Mouse (Mus musculus) MEL (cell line): Measurements from ENCODE around the gene Dmac2. TPM values are rescaled to one million over a fixed set of nuclear protein-coding genes. Genes with fewer than 3 reads are reported as not detected.

ENCODE experiments used
- DNase-seq: peaks from one replicate; pipeline ENCODE4 v3.0.0; 2011; ENCODE audit warnings: low read depth, low spot score
- H3K27ac ChIP-seq: 2 replicates; pipeline ENCODE4 v1.5.1; 2012; ENCODE audit warnings: low read depth, mild to moderate bottlenecking, control low read depth, low read length, moderate library complexity; ENCODE audit not compliant: control insufficient read depth
- H3K27me3 ChIP-seq, 2 experiments: fragments of 150-350 bp in 1 of 2; sonication (generic) in 1 of 2; 2 replicates each; pipeline ENCODE4 v1.6.1; 2012; ENCODE audit warnings: low read length in 2 of 2, mild to moderate bottlenecking in 2 of 2, improper control_type of control experiment in 1 of 2, moderate library complexity in 1 of 2; ENCODE audit not compliant: insufficient read depth in 2 of 2, control insufficient read depth in 1 of 2
- H3K36me3 ChIP-seq, 2 experiments: 2 replicates each; pipeline ENCODE4 v1.6.1; 2012 to 2014; ENCODE audit warnings: low read length in 2 of 2, improper control_type of control experiment in 1 of 2, inconsistent platforms in 1 of 2, mild to moderate bottlenecking in 1 of 2; ENCODE audit not compliant: insufficient read depth in 2 of 2, control insufficient read depth in 1 of 2
- H3K4me1 ChIP-seq, 2 experiments: fragments of 150-350 bp in 1 of 2; sonication (generic) in 1 of 2; 2 replicates each; pipeline ENCODE4 v1.6.1; 2012; ENCODE audit warnings: low read length in 2 of 2, improper control_type of control experiment in 1 of 2, mild to moderate bottlenecking in 1 of 2; ENCODE audit not compliant: insufficient read depth in 2 of 2, control insufficient read depth in 1 of 2
- H3K4me3 ChIP-seq, 2 experiments: fragments of 150-350 bp in 1 of 2; sonication (generic) in 1 of 2; 2 replicates each; pipeline ENCODE4 v1.5.1; 2012; ENCODE audit warnings: low read depth in 2 of 2, low read length in 2 of 2, mild to moderate bottlenecking in 2 of 2, moderate library complexity in 2 of 2, control low read depth in 1 of 2, improper control_type of control experiment in 1 of 2; ENCODE audit not compliant: control insufficient read depth in 1 of 2, insufficient read depth in 1 of 2
- H3K79me2 ChIP-seq: 2 replicates; pipeline ENCODE4 v1.6.1; 2012; ENCODE audit warnings: mild to moderate bottlenecking, low read length, moderate library complexity; ENCODE audit not compliant: control insufficient read depth, poor library complexity, insufficient read depth
- H3K9ac ChIP-seq: 2 replicates; pipeline ENCODE4 v1.6.1; 2012; ENCODE audit warnings: low read depth, mild to moderate bottlenecking, control low read depth, low read length, moderate library complexity; ENCODE audit not compliant: control insufficient read depth, poor library complexity, severe bottlenecking
- H3K9me3 ChIP-seq: fragments of 150-350 bp; sonication (generic); replicated peaks from 2 replicates; pipeline ENCODE4 v1.6.1; 2012; ENCODE audit warnings: mild to moderate bottlenecking, low read length, improper control_type of control experiment, moderate library complexity; ENCODE audit not compliant: insufficient read depth
- BHLHE40 ChIP-seq: IDR thresholded peaks from 2 replicates; pipeline ENCODE4 v1.6.1; 2012; ENCODE audit warnings: low read depth, mild to moderate bottlenecking, inconsistent platforms, low read length, improper control_type of control experiment, borderline replicate concordance
- CHD1 ChIP-seq: IDR thresholded peaks from 2 replicates; pipeline ENCODE4 v1.6.1; 2012; ENCODE audit warnings: low read depth, mild to moderate bottlenecking, inconsistent platforms, low read length, improper control_type of control experiment
- E2F4 ChIP-seq: IDR thresholded peaks from 2 replicates; pipeline ENCODE4 v1.6.1; 2011; ENCODE audit warnings: low read depth, low read length, improper control_type of control experiment, borderline replicate concordance
- ELF1 ChIP-seq: IDR thresholded peaks from 2 replicates; pipeline ENCODE4 v1.6.1; 2014; ENCODE audit warnings: low read depth, mild to moderate bottlenecking, inconsistent platforms, low read length, improper control_type of control experiment, moderate library complexity
- EP300 ChIP-seq, 2 experiments: IDR thresholded peaks; 2 replicates each; pipeline ENCODE4 v1.6.1; 2011; ENCODE audit warnings: improper control_type of control experiment in 2 of 2, low read length in 2 of 2, low read depth in 1 of 2, mild to moderate bottlenecking in 1 of 2
- GATA1 ChIP-seq: IDR thresholded peaks from 2 replicates; pipeline ENCODE4 v1.6.1; 2011; ENCODE audit warnings: low read depth, low read length, improper control_type of control experiment
- JUND ChIP-seq: IDR thresholded peaks from 2 replicates; pipeline ENCODE4 v1.6.1; 2011; ENCODE audit warnings: low read depth, mild to moderate bottlenecking, improper control_type of control experiment, low read length
- KAT2A ChIP-seq: conservative IDR thresholded peaks from 2 replicates; pipeline ENCODE4 v1.6.1; 2012; ENCODE audit warnings: low read depth, low read length, improper control_type of control experiment, inconsistent platforms
- MAFK ChIP-seq: IDR thresholded peaks from 2 replicates; pipeline ENCODE4 v1.6.1; 2011; ENCODE audit warnings: low read depth, mild to moderate bottlenecking, low read length, improper control_type of control experiment, borderline replicate concordance
- MAX ChIP-seq: IDR thresholded peaks from 2 replicates; pipeline ENCODE4 v1.6.1; 2011; ENCODE audit warnings: low read length, improper control_type of control experiment
- MAZ ChIP-seq: IDR thresholded peaks from 2 replicates; pipeline ENCODE4 v1.6.1; 2012; ENCODE audit warnings: low read depth, mild to moderate bottlenecking, inconsistent platforms, low read length, improper control_type of control experiment
- MEF2A ChIP-seq: IDR thresholded peaks from 2 replicates; pipeline ENCODE4 v1.6.1; 2014; ENCODE audit warnings: low read depth, mild to moderate bottlenecking, inconsistent platforms, low read length, improper control_type of control experiment; ENCODE audit not compliant: poor library complexity, insufficient replicate concordance, severe bottlenecking; ENCODE audit errors: extremely low read depth
- MYB ChIP-seq: IDR thresholded peaks from 2 replicates; pipeline ENCODE4 v1.6.1; 2011; ENCODE audit warnings: mild to moderate bottlenecking, low read depth, low read length, improper control_type of control experiment
- NRF1 ChIP-seq: IDR thresholded peaks from 2 replicates; pipeline ENCODE4 v1.6.1; 2014; ENCODE audit warnings: low read depth, mild to moderate bottlenecking, inconsistent platforms, low read length, improper control_type of control experiment, moderate library complexity; ENCODE audit not compliant: poor library complexity, insufficient read depth, severe bottlenecking
- POLR2A ChIP-seq, 2 experiments: IDR thresholded peaks; 2 replicates each; pipeline ENCODE4 v1.6.1; 2011 to 2012; ENCODE audit warnings: low read length in 2 of 2, mild to moderate bottlenecking in 2 of 2, control low read depth in 1 of 2, improper control_type of control experiment in 1 of 2, low read depth in 1 of 2, moderate library complexity in 1 of 2; ENCODE audit not compliant: control insufficient read depth in 1 of 2, insufficient read depth in 1 of 2, poor library complexity in 1 of 2
- POLR2AphosphoS5 ChIP-seq: IDR thresholded peaks from 2 replicates; pipeline ENCODE4 v1.6.1; 2012; ENCODE audit warnings: low read depth, borderline replicate concordance, mild to moderate bottlenecking, inconsistent platforms, low read length, moderate library complexity, mixed read lengths
- SMC3 ChIP-seq: IDR thresholded peaks from 2 replicates; pipeline ENCODE4 v1.6.1; 2011; ENCODE audit warnings: low read depth, low read length, improper control_type of control experiment
- TBP ChIP-seq: IDR thresholded peaks from 2 replicates; pipeline ENCODE4 v1.8.0; 2011; ENCODE audit warnings: low read depth, low read length, improper control_type of control experiment
- TCF12 ChIP-seq: IDR thresholded peaks from 2 replicates; pipeline ENCODE4 v1.6.1; 2014; ENCODE audit warnings: low read depth, mild to moderate bottlenecking, inconsistent platforms, low read length, improper control_type of control experiment, moderate library complexity
- USF2 ChIP-seq, 2 experiments: IDR thresholded peaks; 2 replicates each; pipeline ENCODE4 v1.6.1; 2011 to 2012; ENCODE audit warnings: improper control_type of control experiment in 2 of 2, low read length in 2 of 2, borderline replicate concordance in 1 of 2, inconsistent platforms in 1 of 2, low read depth in 1 of 2, mild to moderate bottlenecking in 1 of 2; ENCODE audit not compliant: insufficient read depth in 1 of 2
- polyA plus RNA-seq, 2 experiments: library from polyadenylated mRNA; stranded (reverse) in 1 of 2; unstranded in 1 of 2; fragments of >175 nt in 1 of 2; fragments of >200 nt in 1 of 2; gene quantifications; 2 replicates each; pipeline versions ENCODE4 v1.2.1 to v1.2.4; 2012; ENCODE audit warnings: low replicate concordance in 2 of 2, low read depth in 1 of 2; ENCODE audit not compliant: insufficient read length in 2 of 2, insufficient read depth in 1 of 2, missing spikeins in 1 of 2
- total RNA-seq: library from RNA; depleted of rRNA; stranded (reverse); fragments of 300-350 nt; gene quantifications from 2 replicates; pipeline ENCODE4 v1.2.3, GENCODE M21; 2012

Dmac2 gene
- total and polyA plus RNA-seq, 3 experiments: 14.8 to 32.8 TPM; not detected in 1

- Histone ChIP-seq H3K79me2 (peaks cover 7% of the 10 kb centered on the region), H3K9me3 (no peaks in the 10 kb centered on the region), H3K9ac (no peak overlapping the region), H3K4me1 (0 out of 4 replicates have a peak, but pooled peaks cover 0 to 3% of the 10 kb centered on the region in 2 experiments), H3K27me3 (no peaks in the 10 kb centered on the region), H3K4me3 (no peak overlapping the region), H3K36me3 (peaks cover 4 to 6% of the 10 kb centered on the region in 2 experiments), H3K27ac (no peak overlapping the region)
- DNase-seq: no peak
- TF ChIP-seq TCF12: no peak
- TF ChIP-seq POLR2AphosphoS5: no peak
- no peak for TF ChIP-seq EP300 (IDR thresholded peaks at IDR 0.05; ENCODE audit: low read depth in 1 of 2, low read length in 2 of 2)
- TF ChIP-seq GATA1: no peak
- no peak for TF ChIP-seq MAZ
- TF ChIP-seq POLR2A (IDR thresholded peaks at IDR 0.05; ENCODE audit: control insufficient read depth in 1 of 2, insufficient read depth in 1 of 2, low read depth in 1 of 2, low read length in 2 of 2, poor library complexity in 1 of 2): 0 out of 4 replicates have a peak, but pooled peaks of 1 of the 2 experiments have one; percentile 10
Observed at GRCm38 (mm10) chr7:25666381-25666780, 47.2 kb downstream of the Dmac2 start.

DNA sequence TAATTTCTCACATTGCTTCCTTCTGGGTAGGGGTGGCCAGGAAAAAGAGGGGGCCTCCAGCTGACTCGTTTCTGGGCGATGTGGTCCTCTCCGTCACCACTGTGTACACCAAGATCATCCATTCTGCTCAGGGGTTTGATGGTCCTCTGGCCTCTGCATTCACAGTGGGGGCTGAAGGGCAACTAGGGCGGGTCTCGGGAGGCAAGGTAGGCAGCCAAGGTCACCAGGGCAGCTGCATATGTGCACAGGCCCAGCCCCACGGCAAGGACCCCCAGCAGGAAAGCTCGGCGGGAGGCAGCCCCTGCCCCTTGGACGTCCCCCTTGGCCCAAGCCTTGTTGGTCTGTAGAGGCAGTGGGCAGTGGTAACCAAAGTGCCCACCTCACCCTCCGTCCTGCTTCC lies 49.9 kb downstream of the Dmac2 start:
- TF ChIP-seq POLR2A (IDR thresholded peaks at IDR 0.05; ENCODE audit: control insufficient read depth in 1 of 2, insufficient read depth in 1 of 2, low read depth in 1 of 2, low read length in 2 of 2, poor library complexity in 1 of 2): no peak
- no peak for TF ChIP-seq MAFK
- no peak for TF ChIP-seq USF2 (IDR thresholded peaks at IDR 0.05; ENCODE audit: borderline replicate concordance in 1 of 2, insufficient read depth in 1 of 2, low read depth in 1 of 2, low read length in 2 of 2)
- TF ChIP-seq MYB: no peak
- TF ChIP-seq SMC3: no peak
- TF ChIP-seq E2F4: no peak
- no peak for TF ChIP-seq ELF1
- no peak for TF ChIP-seq CHD1
- H3K27me3 ChIP-seq: no peaks in the 10 kb centered on the region
- peaks cover 0 to 4% of the 10 kb centered on the region in 2 experiments; a peak in 3 of 4 replicates for H3K36me3 ChIP-seq
- no peak for DNase-seq
- no peaks in the 10 kb centered on the region for H3K9me3 ChIP-seq
- H3K4me3 ChIP-seq: no peak overlapping the region
- H3K9ac ChIP-seq: no peak overlapping the region
- no peaks in the 10 kb centered on the region for H3K79me2 ChIP-seq
- H3K27ac ChIP-seq: no peak overlapping the region
- H3K4me1 ChIP-seq: no peaks in the 10 kb centered on the region

- no peak for DNase-seq
- Histone ChIP-seq H3K27me3 (no peaks in the 10 kb centered on the region), H3K36me3 (peaks cover 0 to 4% of the 10 kb centered on the region in 2 experiments; a peak in 3 of 4 replicates), H3K79me2 (no peaks in the 10 kb centered on the region), H3K4me1 (0 out of 4 replicates have a peak, but pooled peaks cover 0 to under 1% of the 10 kb centered on the region in 2 experiments), H3K9me3 (no peaks in the 10 kb centered on the region), H3K27ac (no peak overlapping the region), H3K4me3 (no peak overlapping the region), H3K9ac (no peak overlapping the region)
- no peak for TF ChIP-seq GATA1
- no peak for TF ChIP-seq JUND
- no peak for TF ChIP-seq MEF2A
- TF ChIP-seq NRF1: no peak
- TF ChIP-seq E2F4: no peak
- TF ChIP-seq BHLHE40: no peak
- TF ChIP-seq TBP: no peak
- TF ChIP-seq MAX: no peak
- no peak for TF ChIP-seq EP300 (IDR thresholded peaks at IDR 0.05; ENCODE audit: low read depth in 1 of 2, low read length in 2 of 2)
- TF ChIP-seq KAT2A: no peak
- no peak for TF ChIP-seq ELF1
Observed at GRCm38 (mm10) chr7:25669631-25670030, 50.4 kb downstream of the Dmac2 start.
